Mouse (Mus musculus) intestine, embryonic 16.5 days (tissue): Measurements from ENCODE around the gene Olfr937. TPM values are rescaled to one million over a fixed set of nuclear protein-coding genes. Genes with fewer than 3 reads are reported as not detected.

Experiments used
- ATAC-seq: fragments of 200-750 bp; cut with Nextera tagmentation; 2 replicates; pipeline ENCODE4 v1.8.0; 2017; ENCODE audit warnings: moderate TSS enrichment, moderate library complexity
- H3K27ac ChIP-seq: fragments of 300-500 bp; sonication (generic); 2 replicates; pipeline ENCODE4 v1.5.1; 2014; ENCODE audit warnings: mild to moderate bottlenecking, low read length
- H3K27me3 ChIP-seq: fragments of 300-500 bp; sonication (generic); replicated peaks from 2 replicates; pipeline ENCODE4 v1.6.1; 2014; ENCODE audit warnings: low read length, control low read depth, mixed read lengths; ENCODE audit not compliant: control insufficient read depth, insufficient read depth
- H3K36me3 ChIP-seq: fragments of 300-500 bp; sonication (generic); 2 replicates; pipeline ENCODE4 v1.6.1; 2014; ENCODE audit warnings: low read length, control low read depth; ENCODE audit not compliant: control insufficient read depth, insufficient read depth
- H3K4me1 ChIP-seq: fragments of 300-500 bp; sonication (generic); 2 replicates; pipeline ENCODE4 v1.6.1; 2014; ENCODE audit warnings: low read length, control low read depth, mixed read lengths; ENCODE audit not compliant: control insufficient read depth, insufficient read depth
- H3K4me2 ChIP-seq: fragments of 300-500 bp; sonication (generic); 2 replicates; pipeline ENCODE4 v1.6.1; 2014; ENCODE audit warnings: low read depth, low read length, control low read depth
- H3K4me3 ChIP-seq: fragments of 300-500 bp; sonication (generic); 2 replicates; pipeline ENCODE4 v1.5.1; 2014; ENCODE audit warnings: mild to moderate bottlenecking, low read length
- H3K9ac ChIP-seq: fragments of 300-500 bp; sonication (generic); 2 replicates; pipeline ENCODE4 v1.6.1; 2014; ENCODE audit warnings: low read depth, low read length
- H3K9me3 ChIP-seq: fragments of 300-500 bp; sonication (generic); 2 replicates; pipeline ENCODE4 v1.6.1; 2016; ENCODE audit warnings: low read length, control low read depth; ENCODE audit not compliant: control insufficient read depth
- WGBS: fragments of 180-500 bp; shearing (Covaris S2); extraction: QIAGEN DNeasy Blood & Tissue Kit; methylation state at CpG from one replicate; pipeline ENCODE4 v1.1.7; 2014; 5-methylcytosine and 5-hydroxymethylcytosine counted together
- microRNA-seq: library from miRNA; unstranded; fragments of <30 nt; microRNA quantifications from one replicate; pipeline ENCODE4, GENCODE M21; 2016
- polyA plus RNA-seq: library from polyadenylated mRNA; unstranded; fragments of >200 nt; fragmentation: Nextera tagmentation; extraction: Ambion mirVana; gene quantifications from 2 replicates; pipeline ENCODE4 v1.2.1, GENCODE M21; 2015

The Olfr937 gene
- polyA plus RNA-seq = not detected in 2 replicates

- H3K36me3 ChIP-seq = no peaks in the 10 kb centered on the region
- no peak within 1 kb of the TSS for H3K4me3 ChIP-seq
- no peak within 1 kb of the TSS for H3K4me2 ChIP-seq
- H3K9me3 ChIP-seq = no peaks in the 10 kb centered on the region
- H3K4me1 ChIP-seq = no peaks in the 10 kb centered on the region
- no peak for ATAC-seq
- H3K27me3 ChIP-seq = no peaks in the 10 kb centered on the region
- WGBS = 86% methylated on average over 1 of the region's 1 CpGs
- H3K27ac ChIP-seq = no peak within 1 kb of the TSS
- no peak within 1 kb of the TSS for H3K9ac ChIP-seq
These were observed at the start of gene Olfr937 for GRCm38 (mm10) chr9:39064851-39065250. Gene Olfr937, minus strand, starts transcription at chr9:39064951.

- no peak for ATAC-seq
- WGBS = 88% methylated on average over 2 of the region's 2 CpGs
- H3K9me3 ChIP-seq = no peaks in the 10 kb centered on the region
- H3K4me3 ChIP-seq = no peak within 1 kb of the TSS
- no peak within 1 kb of the TSS for H3K9ac ChIP-seq
- H3K27ac ChIP-seq = no peak within 1 kb of the TSS
- no peak within 1 kb of the TSS for H3K4me2 ChIP-seq
- H3K4me1 ChIP-seq = no peaks in the 10 kb centered on the region
- no peaks in the 10 kb centered on the region for H3K27me3 ChIP-seq
- no peaks in the 10 kb centered on the region for H3K36me3 ChIP-seq
These were observed 14.0 kb upstream of the Olfr937 start, which contains the start of gene Olfr938 for GRCm38 (mm10) chr9:39078787-39079186. Gene Olfr938, minus strand, starts transcription at chr9:39078887.

GRCm38 (mm10) chr9:39023277-39023676 lies 41.5 kb downstream of the Olfr937 start, which contains the start of gene Olfr146:
Gene Olfr146, minus strand, starts transcription at chr9:39023377.
- Histone ChIP-seq H3K4me3 (no peak within 1 kb of the TSS), H3K27ac (no peak within 1 kb of the TSS), H3K27me3 (no peaks in the 10 kb centered on the region), H3K9ac (no peak within 1 kb of the TSS), H3K4me1 (no peaks in the 10 kb centered on the region), H3K36me3 (no peaks in the 10 kb centered on the region), H3K4me2 (no peak within 1 kb of the TSS), H3K9me3 (no peaks in the 10 kb centered on the region)
- no peak for ATAC-seq
- 68% methylated on average over 1 of the region's 1 CpGs for WGBS

Small RNA genes lying within 50 kb of the gene (microRNA-seq; reads per million reads assigned to microRNA genes)
- gene Gm25032 (not detected), gene Gm25529 (not detected)

Other genes starting within 250 kb of the Olfr937 start
- not detected in 2 replicates for gene Olfr923, start 238.4 kb downstream of the Olfr937 start, polyA plus RNA-seq
- not detected in 2 replicates for gene Olfr924, start 220.5 kb downstream of the Olfr937 start, polyA plus RNA-seq
- not detected in 2 replicates for gene Olfr26, start 209.9 kb downstream of the Olfr937 start, polyA plus RNA-seq
- gene Olfr926, start 187.8 kb downstream of the Olfr937 start, polyA plus RNA-seq = not detected in 2 replicates
- not detected in 2 replicates for gene Olfr930, start 135.1 kb downstream of the Olfr937 start, polyA plus RNA-seq
- gene Olfr933, start 92.6 kb downstream of the Olfr937 start, polyA plus RNA-seq = not detected in 2 replicates
- gene Olfr934, start 76.6 kb downstream of the Olfr937 start, polyA plus RNA-seq = not detected in 2 replicates
- gene Olfr935, start 65.3 kb downstream of the Olfr937 start, polyA plus RNA-seq = not detected in 2 replicates
- gene Olfr146, start 41.6 kb downstream of the Olfr937 start, polyA plus RNA-seq = not detected in 2 replicates
- not detected in 2 replicates for gene Olfr938, start 13.9 kb upstream of the Olfr937 start, polyA plus RNA-seq
- not detected in 2 replicates for gene Olfr27, start 63.2 kb upstream of the Olfr937 start, polyA plus RNA-seq
- gene Olfr943, start 101.4 kb upstream of the Olfr937 start, polyA plus RNA-seq = not detected in 2 replicates
- gene Olfr944, start 137.0 kb upstream of the Olfr937 start, polyA plus RNA-seq = not detected in 2 replicates
- not detected in 2 replicates for gene Olfr1537, start 185.0 kb upstream of the Olfr937 start, polyA plus RNA-seq
- gene Olfr945, start 211.9 kb upstream of the Olfr937 start, polyA plus RNA-seq = not detected in 2 replicates